Mouse (Mus musculus): ENCODE results near the gene Arhgap15. TPM values are rescaled to one million over a fixed set of nuclear protein-coding genes. Genes with fewer than 3 reads are reported as not detected.

Gene Arhgap15
- total and polyA plus RNA-seq, 3 experiments = 16.6 to 40.3 (median 19.8) TPM

GRCm38 (mm10) chr2:44111276-44111675, 362.7 kb downstream of the Arhgap15 start:
- in situ Hi-C loops (cut with MboI; ENCODE audit: low pct_ligation_motif_present, low pct_unique_long_range_greater_than_20kb, low sequenced_read_pairs) = no loop called here

GRCm38 (mm10) chr2:44112990-44113798, 364.6 kb downstream of the Arhgap15 start:
- in situ Hi-C loops (cut with MboI; ENCODE audit: low pct_ligation_motif_present, low pct_unique_long_range_greater_than_20kb, low sequenced_read_pairs) = no loop called here
- TF ChIP-seq ZC3H11A (IDR thresholded peaks at IDR 0.05; ENCODE audit: low read depth, low read length) (no peak), MAFK (IDR thresholded peaks at IDR 0.05; ENCODE audit: insufficient replicate concordance, low read length) (no peak), ZNF384 (IDR thresholded peaks at IDR 0.05; ENCODE audit: low read depth, low read length) (no peak), CHD2 (IDR thresholded peaks at IDR 0.05; ENCODE audit: low read length) (no peak), POLR2AphosphoS2 (IDR thresholded peaks at IDR 0.05; ENCODE audit: low read depth, low read length) (no peak), ELF1 (IDR thresholded peaks at IDR 0.05; ENCODE audit: low read depth, low read length) (no peak), MYC (IDR thresholded peaks at IDR 0.05; ENCODE audit: low read depth, low read length) (no peak), MAX (IDR thresholded peaks at IDR 0.05; ENCODE audit: low read length) (no peak)
- Histone ChIP-seq H3K4me1 (ENCODE audit: control insufficient read depth in 1 of 2, insufficient read depth in 2 of 2) (peaks cover 0 to 7% of the 10 kb centered on the region in 2 experiments; a peak in 1 of 4 replicates), H3K36me3 (replicated peaks in 1 of 2; ENCODE audit: control insufficient read depth in 1 of 2, insufficient read depth in 1 of 2, low read length in 1 of 2) (peaks cover 0 to 7% of the 10 kb centered on the region in 2 experiments), H3K79me2 (replicated peaks; ENCODE audit: control insufficient read depth, extremely low read depth, insufficient read depth, poor library complexity, severe bottlenecking) (no peaks in the 10 kb centered on the region), H3K9ac (ENCODE audit: insufficient read depth, low read depth) (no peak overlapping the region), H3K9me3 (replicated peaks; ENCODE audit: low read length) (no peaks in the 10 kb centered on the region), H3K4me2 (ENCODE audit: insufficient read depth, low read depth, poor library complexity, severe bottlenecking) (no peak overlapping the region), H3K27ac (ENCODE audit: insufficient read depth, low read depth) (no peak overlapping the region), H3K4me3 (replicated peaks in 1 of 3; ENCODE audit: low read depth in 2 of 3, low read length in 2 of 3, poor library complexity in 1 of 3) (no peak overlapping the region), H3K27me3 (replicated peaks) (no peaks in the 10 kb centered on the region)
- no peak for DNase-seq (ENCODE audit: extremely low read depth)
- dilution Hi-C loops (cut with MboI; ENCODE audit: extremely low pct_ligation_motif_present, extremely low pct_unique_long_range_greater_than_20kb, low sequenced_read_pairs) = no loop called here

More at GRCm38 (mm10) chr2:44111276-44111675, 362.7 kb downstream of the Arhgap15 start:
- H3K4me2 ChIP-seq (ENCODE audit: insufficient read depth, low read depth, poor library complexity, severe bottlenecking) = no peak overlapping the region
- no peak overlapping the region for H3K9ac ChIP-seq (ENCODE audit: insufficient read depth, low read depth)
- no peak for TF ChIP-seq MYC (IDR thresholded peaks at IDR 0.05; ENCODE audit: low read depth, low read length)
- TF ChIP-seq MAFK (IDR thresholded peaks at IDR 0.05; ENCODE audit: insufficient replicate concordance, low read length) = no peak
- TF ChIP-seq IRF4 (IDR thresholded peaks at IDR 0.05; ENCODE audit: low read depth, low read length) = no peak
- no peak for TF ChIP-seq ZMIZ1 (IDR thresholded peaks at IDR 0.05; ENCODE audit: low read depth, low read length)
- TF ChIP-seq NRF1 (IDR thresholded peaks at IDR 0.05; ENCODE audit: low read depth, low read length) = no peak
- TF ChIP-seq CHD1 (IDR thresholded peaks at IDR 0.05; ENCODE audit: low read depth, low read length) = no peak
- no peak for TF ChIP-seq ZKSCAN1 (IDR thresholded peaks at IDR 0.05; ENCODE audit: borderline replicate concordance, low read depth, low read length)
- no peak for TF ChIP-seq EP300 (IDR thresholded peaks at IDR 0.05; ENCODE audit: low read length)
- no peak for TF ChIP-seq ETS1 (conservative IDR thresholded peaks at IDR 0.05; ENCODE audit: low read depth, low read length)
- TF ChIP-seq JUN (IDR thresholded peaks at IDR 0.05; ENCODE audit: insufficient read depth, low read depth, low read length) = no peak
- TF ChIP-seq USF2 (conservative IDR thresholded peaks at IDR 0.05; ENCODE audit: low read depth, low read length) = no peak
- TF ChIP-seq RAD21 (IDR thresholded peaks at IDR 0.05; ENCODE audit: low read depth, low read length) = no peak
- TF ChIP-seq MXI1 (IDR thresholded peaks at IDR 0.05; ENCODE audit: low read depth, low read length) = no peak
- TF ChIP-seq RCOR1 (conservative IDR thresholded peaks at IDR 0.05; ENCODE audit: low read depth, low read length) = no peak
- dilution Hi-C loops (cut with MboI; ENCODE audit: extremely low pct_ligation_motif_present, extremely low pct_unique_long_range_greater_than_20kb, low sequenced_read_pairs) = no loop called here
- H3K27ac ChIP-seq (ENCODE audit: insufficient read depth, low read depth) = no peak overlapping the region
- no peaks in the 10 kb centered on the region for H3K79me2 ChIP-seq (replicated peaks; ENCODE audit: control insufficient read depth, extremely low read depth, insufficient read depth, poor library complexity, severe bottlenecking)
- H3K4me3 ChIP-seq (replicated peaks in 1 of 3; ENCODE audit: low read depth in 2 of 3, low read length in 2 of 3, poor library complexity in 1 of 3) = no peak overlapping the region
- no peaks in the 10 kb centered on the region for H3K36me3 ChIP-seq (replicated peaks in 1 of 2; ENCODE audit: control insufficient read depth in 1 of 2, insufficient read depth in 1 of 2, low read length in 1 of 2)
- DNase-seq (ENCODE audit: extremely low read depth) = no peak
- no peaks in the 10 kb centered on the region for H3K27me3 ChIP-seq (replicated peaks)
- H3K9me3 ChIP-seq (replicated peaks; ENCODE audit: low read length) = no peaks in the 10 kb centered on the region
- peaks cover 0 to 6% of the 10 kb centered on the region in 2 experiments; a peak in 1 of 4 replicates for H3K4me1 ChIP-seq (ENCODE audit: control insufficient read depth in 1 of 2, insufficient read depth in 2 of 2)

Data from CH12.LX (cell line).